Mouse (Mus musculus) kidney, postnatal 4 days (tissue): Measurements from ENCODE around the gene Myo3a.

Experiments used
- DNase-seq, 2 experiments: peaks; one replicate each; pipeline ENCODE4 v3.0.0; 2021; ENCODE audit warnings: mixed read lengths in 2 of 2

Gene Myo3a

GRCm38 (mm10) chr2:22620978-22621827, 393.9 kb downstream of the Myo3a start:
- DNase-seq, result peak in 1 of 2 experiments; percentile 1

GRCm38 (mm10) chr2:22621828-22622731, 394.8 kb downstream of the Myo3a start, which contains the start of gene Gad2:
Gene Gad2 (plus strand): TSS chr2:22622205.
- DNase-seq, result peak; percentile 73 to 81

GRCm38 (mm10) chr2:22623111-22624070, 396.1 kb downstream of the Myo3a start:
- DNase-seq, result peak; percentile 14 to 29

GRCm38 (mm10) chr2:22624188-22624975, 397.1 kb downstream of the Myo3a start:
- peak in 1 of 2 experiments; percentile 1 for DNase-seq

GRCm38 (mm10) chr2:22625096-22625960, 398.0 kb downstream of the Myo3a start:
- DNase-seq, result no peak

- DNase-seq, result no peak
These were observed 399.9 kb downstream of the Myo3a start for GRCm38 (mm10) chr2:22627147-22627666.

GRCm38 (mm10) chr2:22627819-22628432, 400.6 kb downstream of the Myo3a start:
- DNase-seq, result no peak

- peak; percentile 36 to 43 for DNase-seq
These were observed 407.5 kb downstream of the Myo3a start for GRCm38 (mm10) chr2:22634766-22635165.

GRCm38 (mm10) chr2:22646134-22646533, 418.8 kb downstream of the Myo3a start:
- no peak for DNase-seq

- no peak for DNase-seq
These were observed 421.1 kb downstream of the Myo3a start for GRCm38 (mm10) chr2:22648394-22648793.

- DNase-seq, result no peak
These were observed 424.5 kb downstream of the Myo3a start for GRCm38 (mm10) chr2:22651826-22652225.

GRCm38 (mm10) chr2:22663731-22664130, 436.4 kb downstream of the Myo3a start:
- no peak for DNase-seq
